Mouse (Mus musculus) brain, embryonic 14.5 days (tissue): ENCODE results near the gene Csrp3. TPM values are rescaled to one million over a fixed set of nuclear protein-coding genes. Genes with fewer than 3 reads are reported as not detected.

ENCODE experiments used
- DNase-seq: peaks from one replicate; pipeline ENCODE4 v3.0.0-alpha.2; 2011; ENCODE audit warnings: low read depth
- CTCF ChIP-seq: fragments of 200-500 bp; IDR thresholded peaks from 2 replicates; pipeline ENCODE4 v1.5.1; 2012; ENCODE audit warnings: inconsistent platforms, mild to moderate bottlenecking, moderate library complexity, borderline replicate concordance; ENCODE audit not compliant: insufficient read depth, insufficient read length; ENCODE audit errors: extremely low read depth
- POLR2A ChIP-seq: fragments of 200-500 bp; IDR thresholded peaks from 2 replicates; pipeline ENCODE4 v1.6.1; 2012; ENCODE audit warnings: mild to moderate bottlenecking, inconsistent platforms, borderline replicate concordance; ENCODE audit not compliant: poor library complexity, insufficient read depth, insufficient read length, severe bottlenecking; ENCODE audit errors: extremely low read depth
- polyA plus RNA-seq: library from polyadenylated mRNA; depleted of rRNA; stranded (reverse); fragments of >200 nt; gene quantifications from 2 replicates; pipeline ENCODE4 v1.2.3, GENCODE M21; 2012

The Csrp3 gene
- polyA plus RNA-seq, 1 experiment: not detected

DNA sequence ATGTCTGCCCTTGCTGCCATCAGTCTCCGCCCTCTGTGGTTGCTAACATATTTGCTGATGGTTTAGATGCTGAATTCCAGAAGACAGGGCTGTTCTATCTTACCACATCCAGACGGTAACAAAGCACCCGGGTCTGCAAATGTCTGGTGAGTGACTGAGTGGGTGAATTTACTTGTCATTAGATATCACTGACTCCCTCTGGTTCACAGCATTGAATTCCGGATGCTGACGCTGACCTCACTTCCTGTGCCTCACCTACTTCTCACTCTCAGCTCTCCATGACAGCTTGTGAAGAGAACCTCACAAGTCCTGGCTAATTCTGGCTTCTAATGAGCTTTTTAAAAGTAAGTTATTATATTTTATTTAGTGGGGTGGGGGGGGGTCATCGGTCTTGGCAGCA lies 10.9 kb downstream of the Csrp3 start:
- no peak for DNase-seq
- no peak for TF ChIP-seq CTCF
- TF ChIP-seq POLR2A: no peak

DNA sequence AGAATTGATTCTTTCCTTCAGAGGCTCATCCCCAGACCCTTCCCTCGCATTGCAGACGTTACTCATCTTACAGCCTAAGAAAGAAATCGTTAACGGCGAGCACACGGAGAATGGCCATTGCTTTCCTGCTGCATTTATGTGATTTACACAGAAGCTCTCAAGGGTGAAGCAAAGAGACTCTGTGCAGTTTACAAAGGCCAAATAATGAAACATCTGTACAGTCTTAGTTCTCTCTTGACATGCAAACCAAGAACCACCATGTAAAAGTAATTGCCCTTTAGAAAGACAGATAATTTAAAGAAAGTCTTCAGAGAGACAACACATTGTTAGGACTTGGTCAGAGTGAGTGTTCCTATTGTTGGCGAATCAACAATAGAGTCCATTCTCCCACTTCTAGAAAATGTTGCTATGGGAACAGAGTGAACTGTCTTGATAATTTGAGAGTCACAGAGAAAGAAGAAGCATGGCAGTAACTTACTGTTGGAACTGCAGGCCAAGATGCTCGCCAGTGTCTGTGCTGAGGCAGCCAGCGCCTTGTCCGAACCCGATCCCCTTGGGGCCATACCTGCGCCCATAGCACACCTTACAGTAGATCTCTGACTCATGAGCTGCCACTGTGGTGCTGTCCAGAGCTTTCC lies 12.7 kb downstream of the Csrp3 start:
- TF ChIP-seq CTCF: no peak
- no peak for TF ChIP-seq POLR2A
- peak; percentile 54 for DNase-seq

DNA sequence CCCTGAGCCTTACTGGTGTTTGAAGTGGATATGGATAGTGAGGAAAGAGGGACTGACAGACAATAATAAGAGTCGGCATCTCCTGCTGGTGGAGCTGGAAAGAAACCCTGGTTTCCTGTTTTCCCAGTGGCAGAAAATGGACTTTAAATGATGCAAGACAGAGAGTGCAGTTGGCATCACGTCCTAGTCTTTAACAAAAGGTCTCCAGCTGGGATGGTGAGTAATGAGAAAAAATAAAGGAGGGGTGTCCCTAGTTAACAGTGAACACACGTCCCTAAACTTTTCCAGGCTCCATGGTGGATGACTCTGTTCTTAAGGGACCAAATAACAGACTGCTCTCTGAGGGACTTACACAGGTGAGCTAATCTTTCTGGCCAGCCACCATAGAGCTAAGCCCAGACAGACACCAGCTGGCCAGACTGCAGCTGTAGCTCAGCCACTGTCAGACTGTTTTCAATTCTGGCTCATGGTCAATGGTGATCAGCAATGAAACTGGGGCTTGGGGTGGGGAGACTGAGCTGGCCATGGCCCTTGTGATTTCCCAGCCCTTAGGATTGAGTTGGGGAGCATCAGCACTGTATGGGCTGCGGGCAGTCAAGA lies 13.4 kb downstream of the Csrp3 start:
- no peak for TF ChIP-seq POLR2A
- TF ChIP-seq CTCF: no peak
- peak; percentile 40 for DNase-seq

DNA sequence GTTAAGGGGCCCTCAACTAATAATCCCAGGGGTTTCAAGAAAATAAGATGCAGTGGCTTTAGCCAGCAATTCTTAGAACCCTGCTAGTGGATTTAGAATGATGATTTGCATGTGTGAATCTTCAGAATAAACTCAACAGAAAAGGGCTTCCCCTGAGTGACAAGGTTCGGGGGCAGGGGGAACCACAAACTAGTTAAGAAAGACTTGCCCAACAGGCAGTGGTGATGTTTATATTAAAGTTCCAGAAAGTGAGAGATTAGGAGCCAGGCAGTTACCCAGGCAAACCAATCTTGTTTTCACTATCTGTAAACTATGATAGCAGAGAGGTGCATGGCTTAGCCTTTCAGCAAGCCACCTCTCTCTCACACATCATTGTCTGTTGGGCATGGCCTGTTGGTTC lies 15.1 kb downstream of the Csrp3 start:
- no peak for TF ChIP-seq POLR2A
- no peak for DNase-seq

DNA sequence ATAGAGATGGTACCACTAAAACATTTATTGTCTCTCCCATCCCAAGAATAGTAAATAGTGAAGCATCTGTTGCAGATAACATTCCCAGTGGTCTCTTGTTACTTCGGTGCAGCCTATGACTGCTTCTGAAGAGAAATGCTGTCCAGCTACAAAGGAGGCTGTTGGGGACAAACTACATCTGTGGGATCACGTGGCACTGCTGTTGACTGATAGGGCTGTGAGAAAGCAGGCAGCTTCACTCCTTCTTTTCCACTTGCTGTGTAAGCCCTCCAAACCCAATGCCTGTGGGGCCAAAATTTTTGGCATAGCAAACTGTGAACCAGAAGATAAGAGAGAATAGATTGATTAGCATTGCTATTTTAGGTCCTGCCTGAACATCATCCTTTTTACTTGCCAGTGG lies 17.4 kb downstream of the Csrp3 start:
- no peak for DNase-seq
- TF ChIP-seq POLR2A (no peak), CTCF (no peak)

DNA sequence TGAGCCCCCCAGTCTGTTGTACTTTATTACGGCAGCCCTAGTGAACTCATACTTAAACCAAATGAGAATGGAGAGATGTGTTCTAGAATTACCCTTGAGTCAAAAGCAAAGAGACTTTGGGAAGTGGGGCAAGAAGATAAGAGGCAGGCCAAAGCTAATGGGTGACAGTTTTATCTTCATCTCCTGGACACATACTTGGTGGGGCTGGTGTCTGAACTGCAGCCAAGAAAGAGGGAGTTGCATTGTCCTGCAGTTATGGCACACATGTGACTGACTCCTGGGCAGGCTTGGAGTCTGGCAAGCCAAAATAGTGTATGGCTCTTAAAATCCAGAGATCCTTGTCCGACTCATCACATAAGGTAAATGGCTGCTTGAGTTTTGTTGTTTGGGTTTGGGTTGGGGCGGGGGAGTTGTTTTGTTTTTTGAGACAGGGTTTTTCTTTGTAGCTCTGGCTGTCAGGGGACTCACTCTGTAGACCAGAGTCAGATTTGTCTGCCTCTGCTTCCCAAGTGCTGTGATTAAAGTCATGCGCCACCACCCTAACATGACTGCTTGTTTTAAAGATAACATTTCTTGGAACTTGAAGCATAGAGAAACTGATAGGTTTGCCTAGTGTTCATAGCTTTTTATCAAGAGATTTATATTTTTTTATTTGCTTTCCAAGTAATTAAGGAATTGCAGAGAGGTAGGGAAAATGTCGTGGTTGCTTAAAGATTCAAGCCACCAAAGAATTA lies 18.5 kb downstream of the Csrp3 start:
- no peak for DNase-seq
- TF ChIP-seq POLR2A: no peak
- TF ChIP-seq CTCF: no peak

DNA sequence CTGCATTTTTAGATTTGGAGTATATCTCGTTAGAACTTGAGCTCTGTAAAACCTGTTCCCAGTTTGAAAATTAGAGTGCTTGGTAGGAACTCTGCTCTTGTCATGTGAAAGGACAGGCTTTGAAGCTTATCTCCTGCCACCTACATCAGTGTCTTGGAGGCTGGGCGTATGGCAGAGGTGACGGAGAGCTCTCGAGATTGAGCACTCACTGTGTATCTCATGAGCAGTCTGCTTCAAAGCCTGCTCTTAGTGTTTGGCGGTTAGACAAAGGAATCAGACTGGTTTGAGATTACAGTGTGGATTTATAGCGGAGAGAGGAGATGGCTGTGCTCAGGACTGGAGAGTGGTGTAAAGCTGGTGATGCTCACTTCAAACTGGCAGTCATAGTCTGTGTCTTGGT lies 22.7 kb downstream of the Csrp3 start:
- no peak for TF ChIP-seq POLR2A
- TF ChIP-seq CTCF: no peak
- no peak for DNase-seq

DNA sequence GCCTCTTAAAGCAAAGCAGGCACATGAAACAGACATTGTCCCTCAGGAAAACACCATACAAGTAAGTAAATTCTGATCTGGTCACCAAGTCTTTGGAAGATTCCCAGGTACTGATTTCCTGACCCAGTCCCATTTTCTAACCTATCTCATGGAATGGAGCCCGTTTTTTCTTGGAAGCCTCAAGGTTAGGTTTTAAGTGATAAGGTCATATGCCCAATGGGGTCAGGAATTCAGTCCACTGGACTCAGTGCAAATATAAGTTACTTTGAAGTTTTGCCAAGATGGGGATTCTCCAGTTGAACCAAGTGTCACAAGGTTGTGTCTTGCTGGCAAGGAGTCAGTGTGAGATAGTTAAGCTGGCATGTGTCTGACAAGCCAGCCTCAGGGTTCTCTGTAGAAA lies 23.2 kb downstream of the Csrp3 start:
- no peak for DNase-seq
- no peak for TF ChIP-seq POLR2A
- TF ChIP-seq CTCF: no peak

DNA sequence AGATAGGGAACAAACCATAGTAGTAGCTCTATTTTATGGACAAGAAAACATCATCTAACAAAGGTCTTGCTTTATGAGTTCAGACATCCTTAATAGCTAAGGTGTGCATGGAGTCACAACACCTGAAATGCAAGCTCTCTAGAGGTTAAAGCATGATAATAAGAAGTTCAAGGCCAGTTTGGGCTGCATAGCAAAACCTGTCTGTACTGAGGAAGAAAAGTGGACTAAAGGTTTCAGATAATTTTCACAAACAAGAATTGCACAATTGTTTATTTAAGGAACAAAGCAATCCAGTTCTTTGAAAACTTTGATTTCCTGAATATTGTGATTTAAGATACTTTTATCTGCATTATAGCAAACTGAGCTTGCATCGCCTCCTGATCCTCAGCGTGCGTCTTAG lies 24.2 kb downstream of the Csrp3 start:
- TF ChIP-seq CTCF (no peak), POLR2A (no peak)
- DNase-seq: no peak

DNA sequence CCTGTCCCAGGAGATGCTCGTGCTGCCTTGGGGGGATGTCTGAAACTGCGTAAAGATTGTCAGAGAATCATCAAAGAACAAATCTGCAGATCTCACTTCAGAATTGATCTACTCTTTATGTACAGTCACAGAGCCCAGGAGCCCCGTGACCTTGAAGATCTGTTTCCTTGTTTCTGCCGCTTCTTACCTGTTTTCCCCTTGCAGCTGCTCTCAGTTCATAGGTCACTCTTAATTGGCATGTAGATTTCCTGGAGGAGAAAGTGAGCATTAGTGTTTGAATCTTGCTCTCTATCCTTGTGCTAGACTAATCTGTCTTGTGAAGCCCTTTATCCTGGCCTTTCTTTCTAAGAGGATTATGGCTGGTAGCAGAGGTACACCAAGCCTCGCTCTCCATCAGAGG lies 26.2 kb downstream of the Csrp3 start:
- no peak for TF ChIP-seq POLR2A
- TF ChIP-seq CTCF: no peak
- DNase-seq: peak; percentile 19

DNA sequence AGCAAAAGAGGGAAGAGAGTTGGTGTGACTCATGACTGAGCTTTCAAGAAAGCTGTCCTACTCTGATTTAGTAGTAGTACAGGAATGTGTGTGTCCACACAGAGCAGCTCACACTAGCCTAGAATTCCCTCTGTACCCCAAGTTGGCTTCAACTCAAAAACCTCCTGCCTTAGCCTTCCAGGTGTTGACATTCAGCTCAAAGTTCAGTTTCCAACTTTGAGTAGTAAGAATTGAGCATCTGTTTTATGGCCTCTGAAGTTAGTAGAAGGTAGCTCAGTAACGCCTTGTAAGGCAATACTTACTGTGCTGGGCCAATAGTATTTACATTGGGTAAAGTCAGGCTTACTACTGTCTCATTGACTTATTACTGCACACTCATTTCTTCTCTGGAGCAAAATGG lies 34.2 kb downstream of the Csrp3 start:
- TF ChIP-seq CTCF: no peak
- no peak for TF ChIP-seq POLR2A
- DNase-seq: no peak

DNA sequence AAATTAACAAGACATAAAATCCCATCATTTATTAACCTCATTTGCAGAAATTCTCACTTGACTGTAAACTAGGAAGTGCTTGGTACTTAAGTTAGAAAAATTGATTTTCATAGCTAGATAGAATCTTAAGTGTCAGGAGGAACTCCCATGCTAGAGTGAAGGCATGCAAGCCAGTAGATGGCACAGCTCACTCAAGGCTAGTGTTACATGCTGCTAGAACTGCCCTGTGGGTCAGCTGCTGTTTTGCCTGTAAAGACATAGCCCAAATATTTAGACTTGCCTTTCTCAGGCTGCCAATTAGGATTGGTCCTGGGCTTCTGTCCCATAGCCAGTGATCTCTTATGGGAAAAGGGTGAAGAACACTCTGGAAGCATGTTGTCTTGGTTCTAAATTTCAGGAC lies 35.5 kb downstream of the Csrp3 start:
- no peak for DNase-seq
- no peak for TF ChIP-seq POLR2A
- TF ChIP-seq CTCF: no peak

DNA sequence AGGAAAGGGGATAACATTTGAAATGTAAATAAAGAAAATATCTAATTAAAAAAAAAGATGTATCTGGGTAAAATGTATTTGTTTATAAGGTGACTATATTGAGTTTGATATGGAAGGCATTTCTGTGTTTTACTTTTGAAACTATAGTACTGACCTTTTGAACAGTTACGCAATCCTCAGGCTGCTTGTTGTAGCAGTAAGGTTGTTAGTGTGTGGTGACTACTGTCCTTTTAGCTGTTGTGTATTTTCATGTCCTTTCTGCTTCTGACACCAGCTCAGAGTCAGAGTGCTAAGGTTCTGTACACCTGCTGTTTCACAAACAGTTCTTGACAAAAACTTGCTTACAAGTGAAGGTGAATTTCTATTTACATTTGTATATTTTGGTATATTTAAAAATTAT lies 37.2 kb downstream of the Csrp3 start:
- TF ChIP-seq CTCF: no peak
- no peak for TF ChIP-seq POLR2A

DNA sequence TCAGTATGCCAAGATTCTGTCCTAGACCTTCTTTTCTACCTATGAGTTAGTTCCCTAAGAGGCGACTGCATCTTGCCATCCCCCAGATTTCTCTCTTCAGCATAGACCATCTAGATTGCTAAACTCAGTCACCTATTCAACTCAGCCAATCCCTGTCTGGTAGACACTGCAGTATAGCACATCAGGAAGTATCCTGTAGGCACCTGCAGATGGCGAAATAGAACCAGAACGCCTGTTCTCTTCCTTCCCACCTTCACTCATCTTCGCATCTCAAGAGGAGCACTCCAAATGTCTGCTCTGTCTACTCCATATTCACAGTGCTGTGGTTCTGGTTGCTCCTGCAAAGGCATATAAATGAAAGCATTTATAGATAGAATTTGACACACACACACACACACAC lies 41.2 kb downstream of the Csrp3 start:
- TF ChIP-seq POLR2A (no peak), CTCF (no peak)

More for the DNA sequence above, 37.2 kb downstream of the Csrp3 start:
- no peak for DNase-seq

More for the DNA sequence above, 41.2 kb downstream of the Csrp3 start:
- DNase-seq: no peak
